Mouse (Mus musculus): ENCODE measurements around the gene Peg10. TPM values are rescaled to one million over a fixed set of nuclear protein-coding genes. Genes with fewer than 3 reads are reported as not detected.

Peg10 gene
- polyA plus RNA-seq (2015; fragmentation: Nextera tagmentation; extraction: Ambion mirVana): 2.5 and 2.6 TPM in 2 replicates

GRCm38 (mm10) chr6:4746696-4747439 lies at the start of gene Peg10, which contains the start of gene Sgce:
Peg10 (plus strand) TSS chr6:4747306.
Sgce (minus strand) TSS chr6:4747207.
- Histone ChIP-seq H3K9ac (peak within 1 kb of the TSS; percentile 86), H3K4me2 (peak within 1 kb of the TSS; percentile 77), H3K9me3 (peaks cover 29% of the 10 kb centered on the region), H3K4me1 (peaks cover 16% of the 10 kb centered on the region), H3K4me3 (peak within 1 kb of the TSS; percentile 61), H3K27me3 (replicated peaks) (no peaks in the 10 kb centered on the region), H3K27ac (replicated peaks) (peak within 1 kb of the TSS; percentile 78), H3K36me3 (no peaks in the 10 kb centered on the region)
- 59% methylated on average over 35 of the region's 38 CpGs for WGBS
- peak; percentile 22; the same call in 1 of the 2 replicates for ATAC-seq (ENCODE audit: extremely low read depth, insufficient number of reproducible peaks, low FRiP score, low TSS enrichment)

- Histone ChIP-seq H3K27me3 (replicated peaks) (no peaks in the 10 kb centered on the region), H3K27ac (replicated peaks) (no peak overlapping the region), H3K36me3 (peaks cover 14% of the 10 kb centered on the region; the same call in 1 of the 2 replicates), H3K9me3 (no peaks in the 10 kb centered on the region), H3K4me2 (no peak overlapping the region), H3K4me3 (no peak overlapping the region), H3K9ac (no peak overlapping the region), H3K4me1 (peaks cover 28% of the 10 kb centered on the region)
- no peak for ATAC-seq (ENCODE audit: extremely low read depth, insufficient number of reproducible peaks, low FRiP score, low TSS enrichment)
- 61% methylated on average over 8 of the region's 8 CpGs for WGBS
Measured at GRCm38 (mm10) chr6:4701641-4702040, 45.5 kb upstream of the Peg10 start.

GRCm38 (mm10) chr6:4703908-4704307 lies 43.2 kb upstream of the Peg10 start:
- Histone ChIP-seq H3K9ac (no peak overlapping the region), H3K9me3 (no peaks in the 10 kb centered on the region), H3K36me3 (peaks cover 17% of the 10 kb centered on the region; the same call in 1 of the 2 replicates), H3K27ac (replicated peaks) (no peak overlapping the region; the same call in 1 of the 2 replicates), H3K27me3 (replicated peaks) (no peaks in the 10 kb centered on the region), H3K4me1 (peaks cover 31% of the 10 kb centered on the region), H3K4me2 (no peak overlapping the region), H3K4me3 (no peak overlapping the region)
- ATAC-seq (ENCODE audit: extremely low read depth, insufficient number of reproducible peaks, low FRiP score, low TSS enrichment): no peak
- 59% methylated on average over 7 of the region's 7 CpGs for WGBS

GRCm38 (mm10) chr6:4706415-4706814 lies 40.7 kb upstream of the Peg10 start:
- H3K9me3 ChIP-seq: no peaks in the 10 kb centered on the region
- peaks cover 15% of the 10 kb centered on the region for H3K36me3 ChIP-seq
- H3K9ac ChIP-seq: no peak overlapping the region
- H3K4me3 ChIP-seq: no peak overlapping the region
- no peaks in the 10 kb centered on the region for H3K27me3 ChIP-seq (replicated peaks)
- H3K27ac ChIP-seq (replicated peaks): no peak overlapping the region
- WGBS: 22% methylated on average over 5 of the region's 5 CpGs
- no peak for ATAC-seq (ENCODE audit: extremely low read depth, insufficient number of reproducible peaks, low FRiP score, low TSS enrichment)
- H3K4me2 ChIP-seq: no peak overlapping the region
- H3K4me1 ChIP-seq: peaks cover 37% of the 10 kb centered on the region

GRCm38 (mm10) chr6:4708971-4709370 lies 38.1 kb upstream of the Peg10 start:
- H3K27me3 ChIP-seq (replicated peaks): no peaks in the 10 kb centered on the region
- 22% methylated on average over 1 of the region's 1 CpGs for WGBS
- no peak overlapping the region for H3K4me3 ChIP-seq
- peaks cover 11% of the 10 kb centered on the region for H3K36me3 ChIP-seq
- H3K27ac ChIP-seq (replicated peaks): no peak overlapping the region
- H3K9ac ChIP-seq: no peak overlapping the region
- no peak for ATAC-seq (ENCODE audit: extremely low read depth, insufficient number of reproducible peaks, low FRiP score, low TSS enrichment)
- no peaks in the 10 kb centered on the region for H3K9me3 ChIP-seq
- H3K4me1 ChIP-seq: peaks cover 31% of the 10 kb centered on the region
- no peak overlapping the region for H3K4me2 ChIP-seq

GRCm38 (mm10) chr6:4716171-4716570 lies 30.9 kb upstream of the Peg10 start:
- H3K4me2 ChIP-seq: no peak overlapping the region
- ATAC-seq (ENCODE audit: extremely low read depth, insufficient number of reproducible peaks, low FRiP score, low TSS enrichment): no peak
- H3K4me1 ChIP-seq: no peaks in the 10 kb centered on the region
- no peaks in the 10 kb centered on the region for H3K9me3 ChIP-seq
- WGBS: 97% methylated on average over 2 of the region's 2 CpGs
- H3K27me3 ChIP-seq (replicated peaks): no peaks in the 10 kb centered on the region
- peaks cover 7% of the 10 kb centered on the region for H3K36me3 ChIP-seq
- no peak overlapping the region for H3K4me3 ChIP-seq
- no peak overlapping the region for H3K9ac ChIP-seq
- H3K27ac ChIP-seq (replicated peaks): no peak overlapping the region

GRCm38 (mm10) chr6:4717344-4717743 lies 29.8 kb upstream of the Peg10 start:
- ATAC-seq (ENCODE audit: extremely low read depth, insufficient number of reproducible peaks, low FRiP score, low TSS enrichment): no peak
- Histone ChIP-seq H3K4me1 (no peaks in the 10 kb centered on the region), H3K9me3 (no peaks in the 10 kb centered on the region), H3K9ac (no peak overlapping the region), H3K36me3 (peaks cover 7% of the 10 kb centered on the region), H3K4me2 (no peak overlapping the region), H3K4me3 (no peak overlapping the region), H3K27me3 (replicated peaks) (no peaks in the 10 kb centered on the region), H3K27ac (replicated peaks) (no peak overlapping the region)
- WGBS: 77% methylated on average over 2 of the region's 2 CpGs

- no peak overlapping the region for H3K4me3 ChIP-seq
- no peaks in the 10 kb centered on the region for H3K4me1 ChIP-seq
- no peaks in the 10 kb centered on the region for H3K9me3 ChIP-seq
- no peak overlapping the region for H3K9ac ChIP-seq
- H3K27ac ChIP-seq (replicated peaks): no peak overlapping the region
- no peak overlapping the region for H3K4me2 ChIP-seq
- 71% methylated on average over 6 of the region's 6 CpGs for WGBS
- no peaks in the 10 kb centered on the region for H3K36me3 ChIP-seq
- H3K27me3 ChIP-seq (replicated peaks): no peaks in the 10 kb centered on the region
- no peak for ATAC-seq (ENCODE audit: extremely low read depth, insufficient number of reproducible peaks, low FRiP score, low TSS enrichment)
Measured at GRCm38 (mm10) chr6:4722142-4722541, 25.0 kb upstream of the Peg10 start.

GRCm38 (mm10) chr6:4722739-4723138 lies 24.4 kb upstream of the Peg10 start:
- Histone ChIP-seq H3K36me3 (no peaks in the 10 kb centered on the region), H3K27me3 (replicated peaks) (no peaks in the 10 kb centered on the region), H3K4me1 (no peaks in the 10 kb centered on the region), H3K4me3 (no peak overlapping the region), H3K9me3 (no peaks in the 10 kb centered on the region), H3K4me2 (no peak overlapping the region), H3K27ac (replicated peaks) (no peak overlapping the region), H3K9ac (no peak overlapping the region)
- ATAC-seq (ENCODE audit: extremely low read depth, insufficient number of reproducible peaks, low FRiP score, low TSS enrichment): no peak
- WGBS: 85% methylated on average over 13 of the region's 13 CpGs

- H3K4me2 ChIP-seq: no peak overlapping the region
Measured at GRCm38 (mm10) chr6:4723998-4724757, 22.9 kb upstream of the Peg10 start.

GRCm38 (mm10) chr6:4728305-4728704 lies 18.8 kb upstream of the Peg10 start:
- ATAC-seq (ENCODE audit: extremely low read depth, insufficient number of reproducible peaks, low FRiP score, low TSS enrichment): no peak
- Histone ChIP-seq H3K4me3 (no peak overlapping the region), H3K27ac (replicated peaks) (no peak overlapping the region), H3K36me3 (no peaks in the 10 kb centered on the region), H3K9ac (no peak overlapping the region), H3K4me2 (no peak overlapping the region), H3K27me3 (replicated peaks) (no peaks in the 10 kb centered on the region), H3K4me1 (peaks cover 26% of the 10 kb centered on the region), H3K9me3 (no peaks in the 10 kb centered on the region)
- 72% methylated on average over 2 of the region's 2 CpGs for WGBS

More at GRCm38 (mm10) chr6:4723998-4724757, 22.9 kb upstream of the Peg10 start:
- H3K36me3 ChIP-seq: no peaks in the 10 kb centered on the region
- 81% methylated on average over 15 of the region's 15 CpGs for WGBS
- no peak overlapping the region for H3K9ac ChIP-seq
- H3K27me3 ChIP-seq (replicated peaks): no peaks in the 10 kb centered on the region
- H3K4me3 ChIP-seq: no peak overlapping the region
- no peak for ATAC-seq (ENCODE audit: extremely low read depth, insufficient number of reproducible peaks, low FRiP score, low TSS enrichment)
- no peaks in the 10 kb centered on the region for H3K4me1 ChIP-seq
- H3K27ac ChIP-seq (replicated peaks): no peak overlapping the region
- H3K9me3 ChIP-seq: no peaks in the 10 kb centered on the region
